In the genomic region with DNA sequence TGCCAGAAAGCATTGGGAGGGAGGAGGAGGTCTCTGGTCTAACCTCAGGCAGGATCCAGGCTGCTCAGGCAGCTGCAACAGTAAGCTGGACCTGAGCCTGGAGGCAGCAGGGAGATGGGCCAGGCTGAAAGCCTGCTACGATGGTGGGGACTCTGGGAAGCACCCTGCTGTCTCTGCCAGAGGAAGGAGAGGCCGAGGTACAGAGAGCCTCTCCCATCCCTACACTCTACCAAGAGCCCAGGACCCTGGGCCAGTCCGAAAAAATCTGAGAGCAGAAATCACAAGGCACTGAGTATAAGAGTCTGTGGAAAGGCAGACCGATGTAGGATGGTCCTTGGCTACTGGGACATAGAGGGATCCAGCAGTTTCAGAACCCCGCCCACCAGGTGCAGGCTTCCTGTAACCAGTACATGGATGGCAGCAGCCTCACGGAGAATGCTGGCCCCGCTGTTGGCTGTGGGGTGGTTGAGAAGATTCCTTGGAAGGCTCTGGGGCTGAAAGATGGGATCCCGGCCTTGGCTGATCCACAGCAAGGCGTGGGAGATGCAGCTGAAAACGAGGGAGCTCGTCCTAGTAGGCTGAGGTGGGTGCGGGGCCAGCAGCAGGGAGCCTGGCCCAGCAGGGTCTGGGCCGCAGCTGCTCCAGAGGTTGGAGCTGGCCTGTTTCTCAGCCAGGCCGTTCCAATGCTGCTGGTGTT, we compare ENCODE assay signal across 29 mouse cellular contexts. TPM values are rescaled to one million over a fixed set of nuclear protein-coding genes. Genes with fewer than 3 reads are reported as not detected.
DNase-seq lines count a peak whose midpoint lies in the region; ATAC-seq and TF ChIP-seq lines count a peak whose summit lies in the region.
"Had no signal": no experiment of that assay in that cellular context is flagged by ENCODE, and none has a peak within 500 bp of the region (broad histone marks: within the 10 kb centered on the region; RNA-seq: fewer than 3 reads in every experiment).

No protein-coding gene starts in this region.

- H3K4me3 ChIP-seq in ES-Bruce4 (ENCODE audit: low read depth, low read length) = no peak overlapping the region
- H3K4me3 ChIP-seq: embryonic facial prominence, embryonic 12.5 days; erythroblast, embryonic 14.5 days; forebrain, embryonic 13.5 days; midbrain, embryonic 10.5 days had no signal

- no peak for TF ChIP-seq POLR2A in ES-Bruce4 (IDR thresholded peaks at IDR 0.05; ENCODE audit: insufficient read depth, low read length)

- intact Hi-C loops in heart, postnatal 14 days (cut with DNase I) = no loop called here
- intact Hi-C loops in heart, postnatal 25 days (cut with DNase I) = no loop called here

- DNase-seq in gastrocnemius, postnatal 10 days = peak; percentile 35
- DNase-seq in gastrocnemius, adult 18-20 months (ENCODE audit: low spot score) = no peak
- peak; percentile 38 to 42 for DNase-seq in heart, postnatal 14 days
- DNase-seq in heart, postnatal 25 days (ENCODE audit: low spot score) = no peak
- peak; percentile 67 for DNase-seq in gastrocnemius, postnatal 25 days
- no peak for DNase-seq in lung, postnatal 25 days (ENCODE audit: low spot score)
- DNase-seq: cerebellum, adult 11-12 months; cerebellum, postnatal 10 days; kidney, adult 2 months; kidney, postnatal 14 days; left cerebral cortex, postnatal 4 days; retina, postnatal 1 day; right cerebral cortex, postnatal 25 days; thymus, postnatal 36 days had no signal

- TF ChIP-seq CTCF in ES-Bruce4 (IDR thresholded peaks at IDR 0.05; ENCODE audit: low read depth, low read length) = no peak

- no peak overlapping the region for H3K9ac ChIP-seq in ES-Bruce4 (ENCODE audit: low read depth, poor library complexity, severe bottlenecking)
- H3K9ac ChIP-seq: embryonic facial prominence, embryonic 12.5 days; forebrain, embryonic 13.5 days had no signal

- H3K27me3 ChIP-seq in ES-Bruce4 (ENCODE audit: control insufficient read depth, insufficient read depth, low read length, poor library complexity, severe bottlenecking) = no peaks in the 10 kb centered on the region
- H3K27me3 ChIP-seq: embryonic facial prominence, embryonic 12.5 days; forebrain, embryonic 13.5 days; Patski had no signal

- H3K4me1 ChIP-seq in ES-Bruce4 (ENCODE audit: control insufficient read depth, insufficient read depth, low read length) = peaks cover 1% of the 10 kb centered on the region
- H3K4me1 ChIP-seq: forebrain, embryonic 13.5 days had no signal

- no peak for ATAC-seq in megakaryocyte, adult 5-6 weeks (ENCODE audit: poor library complexity, severe bottlenecking)
- ATAC-seq: CD4-positive, CD25-positive, alpha-beta regulatory T cell, adult 4 months; forebrain, embryonic 13.5 days; hindbrain, postnatal 0 days; Patski had no signal

- peak overlapping the region; percentile 12; the same call in 1 of the 2 replicates for H3K27ac ChIP-seq in ES-Bruce4 (ENCODE audit: insufficient read depth, low read length)
- H3K27ac ChIP-seq: embryonic facial prominence, embryonic 12.5 days; forebrain, embryonic 13.5 days; hindbrain, postnatal 0 days; macrophage; midbrain, embryonic 10.5 days had no signal

- H3K9me3 ChIP-seq in ES-Bruce4 (replicated peaks; ENCODE audit: control insufficient read depth, insufficient read depth, low read length, poor library complexity, severe bottlenecking) = no peaks in the 10 kb centered on the region
- H3K9me3 ChIP-seq: embryonic facial prominence, embryonic 12.5 days; forebrain, embryonic 13.5 days; midbrain, embryonic 10.5 days had no signal

- H3K36me3 ChIP-seq in ES-Bruce4 (ENCODE audit: control insufficient read depth, insufficient read depth, low read length, poor library complexity, severe bottlenecking) = peaks cover 38% of the 10 kb centered on the region

- no peak for TF ChIP-seq EP300 in ES-Bruce4 (IDR thresholded peaks at IDR 0.05; ENCODE audit: insufficient read depth, low read depth, low read length)

RNA-seq across cellular contexts. Expression of a gene that starts 21.1 kb away (rescaled TPM):
- 10 to 100 TPM; 10.5 to 15.6 TPM for total RNA-seq in gastrocnemius, postnatal 10 days (2021)
- 1 to 10 TPM; 4.8 to 5.4 TPM for total RNA-seq in gastrocnemius, adult 18-20 months (2021)
- total RNA-seq in heart, postnatal 14 days (2021) = 1 to 10 TPM; 6.0 to 7.4 TPM
- total RNA-seq in heart, postnatal 25 days (2021) = 1 to 10 TPM; 4.2 to 6.0 TPM
- polyA plus RNA-seq in ES-Bruce4 (2011; ENCODE audit: insufficient read depth, insufficient read length, low read depth, missing spikeins) = 45.7 and 52.7 TPM in 2 replicates
- total RNA-seq in gastrocnemius, postnatal 25 days (2021) = 1 to 10 TPM; 3.9 to 4.7 TPM
- total RNA-seq in megakaryocyte, adult 5-6 weeks (2015) = 0.91 and 4.6 TPM in 2 replicates
- total RNA-seq in megakaryocyte, adult 5-6 weeks (2017) = 2.6 and 3.0 TPM in 2 replicates

RNA-seq across cellular contexts. Expression of a gene that starts 30.0 kb away (rescaled TPM):
- 10 to 100 TPM; 29.5 to 35.2 TPM for total RNA-seq in gastrocnemius, postnatal 10 days (2021)
- 10 to 100 TPM; 19.3 to 19.9 TPM for total RNA-seq in gastrocnemius, adult 18-20 months (2021)
- total RNA-seq in heart, postnatal 14 days (2021) = 10 to 100 TPM; 30.7 to 31.3 TPM
- total RNA-seq in heart, postnatal 25 days (2021) = 10 to 100 TPM; 23.4 to 26.4 TPM
- 109 and 115 TPM in 2 replicates for polyA plus RNA-seq in ES-Bruce4 (2011; ENCODE audit: insufficient read depth, insufficient read length, low read depth, missing spikeins)
- 10 to 100 TPM; 17.2 to 20.0 TPM for total RNA-seq in gastrocnemius, postnatal 25 days (2021)
- total RNA-seq in megakaryocyte, adult 5-6 weeks (2015) = 82.1 and 84.4 TPM in 2 replicates
- total RNA-seq in megakaryocyte, adult 5-6 weeks (2017) = 73.9 and 79.2 TPM in 2 replicates

RNA-seq across cellular contexts. Expression of a gene that starts 36.5 kb away (rescaled TPM):
- total RNA-seq in gastrocnemius, postnatal 10 days (2021) = 10 to 100 TPM; 49.5 to 54.7 TPM
- 10 to 100 TPM; 21.1 to 34.1 TPM for total RNA-seq in gastrocnemius, adult 18-20 months (2021)
- 100 to 1,000 TPM; 148 to 162 TPM for total RNA-seq in heart, postnatal 14 days (2021)
- 100 to 1,000 TPM; 126 to 140 TPM for total RNA-seq in heart, postnatal 25 days (2021)
- polyA plus RNA-seq in ES-Bruce4 (2011; ENCODE audit: insufficient read depth, insufficient read length, low read depth, missing spikeins) = 20.0 and 20.8 TPM in 2 replicates
- 10 to 100 TPM; 28.0 to 30.7 TPM for total RNA-seq in gastrocnemius, postnatal 25 days (2021)
- total RNA-seq in megakaryocyte, adult 5-6 weeks (2015) = 6.3 and 7.9 TPM in 2 replicates
- total RNA-seq in megakaryocyte, adult 5-6 weeks (2017) = 2.0 and 2.2 TPM in 2 replicates
- polyA plus RNA-seq: CD4-positive, CD25-positive, alpha-beta regulatory T cell, adult 4 months had no signal

RNA-seq across cellular contexts. Expression of a gene that starts 38.0 kb away (rescaled TPM):
- 10 to 100 TPM; 13.2 to 16.6 TPM for total RNA-seq in gastrocnemius, postnatal 10 days (2021)
- 1 to 10 TPM; 5.7 to 7.3 TPM for total RNA-seq in gastrocnemius, adult 18-20 months (2021)
- total RNA-seq in heart, postnatal 14 days (2021) = 10 to 100 TPM; 37.4 to 39.4 TPM
- total RNA-seq in heart, postnatal 25 days (2021) = 10 to 100 TPM; 20.7 to 25.4 TPM
- polyA plus RNA-seq in ES-Bruce4 (2011; ENCODE audit: insufficient read depth, insufficient read length, low read depth, missing spikeins) = 9.0 and 11.4 TPM in 2 replicates
- total RNA-seq in gastrocnemius, postnatal 25 days (2021) = 1 to 10 TPM; 4.2 to 8.4 TPM
- 49.8 and 56.2 TPM in 2 replicates for total RNA-seq in megakaryocyte, adult 5-6 weeks (2015)
- 30.1 and 38.2 TPM in 2 replicates for total RNA-seq in megakaryocyte, adult 5-6 weeks (2017)

RNA-seq across cellular contexts. Expression of a gene that starts 57.9 kb away (rescaled TPM):
- total RNA-seq in gastrocnemius, postnatal 10 days (2021) = not detected
- total RNA-seq in gastrocnemius, adult 18-20 months (2021) = not detected
- not detected for total RNA-seq in heart, postnatal 14 days (2021)
- not detected for total RNA-seq in heart, postnatal 25 days (2021)
- not detected in 2 replicates for polyA plus RNA-seq in ES-Bruce4 (2011; ENCODE audit: insufficient read depth, insufficient read length, low read depth, missing spikeins)
- total RNA-seq in gastrocnemius, postnatal 25 days (2021) = not detected
- not detected in 2 replicates for total RNA-seq in megakaryocyte, adult 5-6 weeks (2015)
- not detected in 2 replicates for total RNA-seq in megakaryocyte, adult 5-6 weeks (2017)
- total RNA-seq: adrenal gland, adult 18-20 months; ES-E14; gastrocnemius, adult 8-10 months; liver, adult 2 months had no signal
- polyA plus RNA-seq: erythroblast, embryonic 14.5 days; kidney, adult 2 months; liver, adult 2 months; liver, embryonic 16.5 days; macrophage; Patski had no signal

Comparison
In these comparisons a context has a peak if more than half of its experiments do, and no peak if none do; other contexts are left out.
1. DNase-seq: peak in gastrocnemius, postnatal 10 days (single experiment), heart, postnatal 14 days (2 of 2) and gastrocnemius, postnatal 25 days (single experiment); none in gastrocnemius, adult 18-20 months (single experiment), heart, postnatal 25 days (single experiment) and lung, postnatal 25 days (single experiment).